Mouse (Mus musculus) liver, adult 2 months (tissue): Measurements from ENCODE around the gene Cela2a. TPM values are rescaled to one million over a fixed set of nuclear protein-coding genes. Genes with fewer than 3 reads are reported as not detected.
A peak's percentile ranks its signal among the peaks of the same experiment; 100 is the strongest.

ENCODE experiments used
- DNase-seq: peaks from one replicate; pipeline ENCODE4 v3.0.0-alpha.2; 2011; ENCODE audit warnings: low read depth, low spot score; ENCODE audit errors: extremely low read depth
- H3K27ac ChIP-seq: fragments of 200-500 bp; replicated peaks from 2 replicates; pipeline ENCODE4 v1.5.1; 2012; ENCODE audit warnings: low read depth, mild to moderate bottlenecking, control low read depth, inconsistent platforms, low read length; ENCODE audit not compliant: insufficient read depth
- H3K27me3 ChIP-seq: fragments of 200-500 bp; 2 replicates; pipeline ENCODE4 v1.6.1; 2012; ENCODE audit warnings: mild to moderate bottlenecking, moderate library complexity, low read length, inconsistent platforms; ENCODE audit not compliant: control insufficient read depth, insufficient read depth
- H3K36me3 ChIP-seq: fragments of 200-500 bp; 2 replicates; pipeline ENCODE4 v1.6.1; 2012; ENCODE audit warnings: low read length, inconsistent platforms; ENCODE audit not compliant: control insufficient read depth, insufficient read depth
- H3K4me1 ChIP-seq: fragments of 200-500 bp; 2 replicates; pipeline ENCODE4 v1.6.1; 2011; ENCODE audit warnings: low read length; ENCODE audit not compliant: control insufficient read depth, insufficient read depth
- H3K4me3 ChIP-seq: fragments of 200-500 bp; 2 replicates; pipeline ENCODE4 v1.5.1; 2011; ENCODE audit warnings: low read depth, mild to moderate bottlenecking, control low read depth, low read length, moderate library complexity; ENCODE audit not compliant: insufficient read depth
- H3K79me2 ChIP-seq: fragments of 200-500 bp; 2 replicates; pipeline ENCODE4 v1.6.1; 2012; ENCODE audit warnings: inconsistent platforms, mild to moderate bottlenecking, low read length, moderate library complexity; ENCODE audit not compliant: control insufficient read depth, insufficient read depth
- H3K9ac ChIP-seq: fragments of 200-500 bp; 2 replicates; pipeline ENCODE4 v1.6.1; 2012; ENCODE audit warnings: low read depth, mild to moderate bottlenecking, control low read depth, inconsistent platforms, low read length
- CTCF ChIP-seq: fragments of 200-500 bp; IDR thresholded peaks from 2 replicates; pipeline ENCODE4 v1.5.1; 2011; ENCODE audit warnings: low read depth, low read length, control low read depth
- POLR2A ChIP-seq: fragments of 200-500 bp; IDR thresholded peaks from 2 replicates; pipeline ENCODE4 v1.6.1; 2011; ENCODE audit warnings: low read length, control low read depth; ENCODE audit not compliant: insufficient read depth; ENCODE audit errors: extremely low read depth
- WGBS: fragments of 180-500 bp; shearing (Covaris S2); methylation state at CpG from one replicate; pipeline ENCODE4 v1.1.7; 2018; 5-methylcytosine and 5-hydroxymethylcytosine counted together
- polyA plus RNA-seq: library from polyadenylated mRNA; depleted of rRNA; stranded (reverse); fragments of >200 nt; gene quantifications from 2 replicates; pipeline ENCODE4 v1.2.3, GENCODE M21; 2012
- total RNA-seq: library from RNA; depleted of rRNA; stranded (reverse); fragments of >200 nt; gene quantifications from 2 replicates; pipeline ENCODE4 v1.2.3, GENCODE M21; 2014

Cela2a gene
- total and polyA plus RNA-seq, 2 experiments, result 4.8 to 238 TPM

GRCm38 (mm10) chr4:141871909-141872308 lies 45.9 kb upstream of the Cela2a start:
- WGBS, result 72% methylated on average over 9 of the region's 9 CpGs
- peaks cover 29% of the 10 kb centered on the region; the same call in 1 of the 2 replicates for H3K79me2 ChIP-seq
- no peak for DNase-seq
- no peaks in the 10 kb centered on the region for H3K27me3 ChIP-seq
- H3K4me3 ChIP-seq, result peak overlapping the region; percentile 29; the same call in 1 of the 2 replicates
- no peak for TF ChIP-seq CTCF
- TF ChIP-seq POLR2A, result no peak
- peak overlapping the region; percentile 45 for H3K27ac ChIP-seq
- peak overlapping the region; percentile 52 for H3K9ac ChIP-seq
- H3K4me1 ChIP-seq, result peaks cover 27% of the 10 kb centered on the region
- H3K36me3 ChIP-seq, result no peaks in the 10 kb centered on the region

DNA sequence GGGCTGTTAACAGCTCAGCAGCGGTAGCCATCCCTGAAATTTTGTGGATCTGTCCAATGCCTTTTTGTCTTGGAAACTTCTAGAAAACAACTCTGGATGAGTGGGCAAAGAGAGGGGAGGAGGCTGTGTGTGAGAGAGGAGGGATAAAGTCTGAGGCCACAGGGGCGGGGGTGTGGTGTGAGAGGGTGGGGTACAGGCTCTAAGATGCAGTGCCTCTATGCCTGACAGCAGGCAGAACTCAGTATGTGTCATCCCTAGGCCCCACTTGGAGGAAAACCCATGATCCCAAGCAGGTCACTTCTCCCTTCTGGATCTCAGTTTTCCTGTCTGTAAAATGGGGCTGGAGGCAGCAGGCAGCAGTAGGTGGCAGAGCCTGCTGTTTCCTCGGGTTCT lies 45.4 kb upstream of the Cela2a start:
- Histone ChIP-seq H3K27me3 (no peaks in the 10 kb centered on the region), H3K79me2 (peaks cover 29% of the 10 kb centered on the region; the same call in 1 of the 2 replicates), H3K36me3 (no peaks in the 10 kb centered on the region), H3K4me1 (peaks cover 33% of the 10 kb centered on the region), H3K27ac (peak overlapping the region; percentile 45), H3K9ac (peak overlapping the region; percentile 52; the same call in 1 of the 2 replicates), H3K4me3 (no peak overlapping the region)
- DNase-seq, result no peak
- 86% methylated on average over 3 of the region's 3 CpGs for whole genome bisulfite sequencing
- TF ChIP-seq CTCF, result no peak
- no peak for TF ChIP-seq POLR2A

- peak overlapping the region; percentile 10; the same call in 1 of the 2 replicates for H3K4me3 ChIP-seq
- H3K79me2 ChIP-seq, result peaks cover 29% of the 10 kb centered on the region; the same call in 1 of the 2 replicates
- TF ChIP-seq POLR2A (no peak), CTCF (no peak)
- no peaks in the 10 kb centered on the region for H3K36me3 ChIP-seq
- no peaks in the 10 kb centered on the region for H3K27me3 ChIP-seq
- whole genome bisulfite sequencing, result 39% methylated on average over 11 of the region's 11 CpGs
- H3K9ac ChIP-seq, result peak overlapping the region; percentile 46
- DNase-seq, result peak; percentile 88
- H3K4me1 ChIP-seq, result peaks cover 38% of the 10 kb centered on the region
- H3K27ac ChIP-seq, result peak overlapping the region; percentile 78
Measured at GRCm38 (mm10) chr4:141870666-141871332, 44.8 kb upstream of the Cela2a start.

DNA sequence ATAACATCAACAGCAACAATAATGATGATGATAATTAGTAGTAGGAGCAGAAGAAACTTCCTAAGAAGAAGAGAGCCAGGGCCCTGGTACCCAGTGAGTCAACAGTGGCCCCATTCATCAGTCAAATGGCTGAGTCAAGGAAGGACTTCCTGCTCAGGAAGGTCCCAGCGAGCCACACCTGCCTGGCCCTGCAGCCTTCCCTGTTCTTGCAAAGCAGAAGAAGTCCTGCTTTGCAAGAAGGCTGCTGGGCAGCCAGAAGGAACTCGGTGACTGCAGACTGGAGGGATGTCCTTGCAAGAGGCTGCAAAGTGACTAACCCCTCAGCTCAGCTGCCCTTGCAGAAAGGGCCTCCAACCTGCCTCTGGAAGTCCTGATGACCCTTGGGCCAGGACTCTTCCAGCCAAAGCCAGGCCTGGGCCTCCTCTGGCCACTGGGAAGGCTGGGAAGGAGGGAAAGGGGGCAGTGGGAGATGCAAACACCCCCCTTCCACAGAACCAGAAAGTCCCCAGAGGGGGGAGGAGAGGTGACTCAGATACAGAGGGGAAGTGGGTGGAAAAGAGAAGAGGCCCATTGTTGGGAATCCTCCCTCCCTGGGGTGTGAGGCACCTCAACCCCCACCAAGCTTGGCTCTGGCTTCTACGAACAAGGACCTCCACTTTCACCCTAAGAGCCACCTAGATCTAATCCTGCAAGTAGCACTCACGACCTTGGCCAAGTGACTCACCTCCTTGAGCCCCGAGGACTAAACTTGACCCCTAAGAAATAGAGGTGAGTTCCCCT lies 43.7 kb upstream of the Cela2a start:
- 80% methylated on average over 5 of the region's 5 CpGs for WGBS
- peaks cover 28% of the 10 kb centered on the region; the same call in 1 of the 2 replicates for H3K79me2 ChIP-seq
- H3K4me3 ChIP-seq, result no peak overlapping the region
- no peaks in the 10 kb centered on the region for H3K27me3 ChIP-seq
- no peak overlapping the region for H3K9ac ChIP-seq
- TF ChIP-seq CTCF (no peak), POLR2A (no peak)
- H3K4me1 ChIP-seq, result peaks cover 41% of the 10 kb centered on the region
- no peaks in the 10 kb centered on the region for H3K36me3 ChIP-seq
- peak overlapping the region; percentile 78; the same call in 1 of the 2 replicates for H3K27ac ChIP-seq
- no peak for DNase-seq

- H3K9ac ChIP-seq, result no peak overlapping the region
- no peak overlapping the region for H3K4me3 ChIP-seq
- DNase-seq, result no peak
- no peaks in the 10 kb centered on the region for H3K27me3 ChIP-seq
- H3K27ac ChIP-seq, result no peak overlapping the region
- H3K4me1 ChIP-seq, result peaks cover 48% of the 10 kb centered on the region
- H3K36me3 ChIP-seq, result no peaks in the 10 kb centered on the region
- WGBS, result 94% methylated on average over 10 of the region's 10 CpGs
- no peak for TF ChIP-seq CTCF
- no peak for TF ChIP-seq POLR2A
- H3K79me2 ChIP-seq, result peaks cover 12% of the 10 kb centered on the region; the same call in 1 of the 2 replicates
Measured at GRCm38 (mm10) chr4:141868051-141868450, 42.1 kb upstream of the Cela2a start.

- H3K27me3 ChIP-seq, result no peaks in the 10 kb centered on the region
- H3K79me2 ChIP-seq, result peaks cover 11% of the 10 kb centered on the region; the same call in 1 of the 2 replicates
- 24% methylated on average over 4 of the region's 4 CpGs for WGBS
- no peak overlapping the region; the same call in 1 of the 2 replicates for H3K27ac ChIP-seq
- peak; percentile 66 for DNase-seq
- no peaks in the 10 kb centered on the region for H3K36me3 ChIP-seq
- TF ChIP-seq POLR2A, result no peak
- H3K4me3 ChIP-seq, result no peak overlapping the region
- no peak overlapping the region for H3K9ac ChIP-seq
- peaks cover 46% of the 10 kb centered on the region for H3K4me1 ChIP-seq
Measured at GRCm38 (mm10) chr4:141867498-141867897, 41.5 kb upstream of the Cela2a start.
